ENCODE assay signal across 11 mouse cellular contexts in the genomic region with DNA sequence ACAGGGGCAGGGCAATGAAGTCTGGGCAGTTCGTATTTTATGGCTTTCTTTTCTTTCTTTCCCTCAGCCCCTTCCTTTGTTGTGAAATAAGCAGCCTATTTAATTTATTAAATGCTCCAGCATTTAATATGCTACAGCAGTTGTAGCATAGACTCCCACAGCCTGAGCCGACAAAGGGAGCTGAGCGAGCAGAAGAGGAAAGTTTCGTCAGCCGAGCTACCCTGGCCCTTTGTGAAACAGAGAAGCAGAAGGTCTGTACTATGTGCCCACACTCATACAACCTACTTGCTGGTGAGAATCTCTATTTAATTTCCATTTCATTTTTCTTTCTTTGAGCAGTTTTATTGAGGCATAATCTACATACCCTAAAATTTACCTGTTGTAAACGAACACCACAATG.
"Had no signal": no experiment of that assay in that cellular context is flagged by ENCODE, and none has a peak within 500 bp of the region (broad histone marks: within the 10 kb centered on the region; RNA-seq: fewer than 3 reads in every experiment).

No protein-coding gene starts in this region.

- H3K9ac ChIP-seq: limb, embryonic 15.5 days; liver, embryonic 12.5 days; lung, embryonic 14.5 days; midbrain, embryonic 12.5 days had no signal

- DNase-seq: kidney, adult 18-20 months; kidney, postnatal 10 days; kidney, postnatal 4 days; lung, embryonic 14.5 days; lung, postnatal 10 days; lung, postnatal 4 days; right cerebral cortex, postnatal 14 days; thymus, postnatal 36 days had no signal

- H3K4me3 ChIP-seq: limb, embryonic 15.5 days; liver, embryonic 12.5 days; midbrain, embryonic 12.5 days had no signal

- H3K36me3 ChIP-seq: limb, embryonic 15.5 days; liver, embryonic 12.5 days; midbrain, embryonic 12.5 days had no signal

- H3K9me3 ChIP-seq: limb, embryonic 15.5 days; liver, embryonic 12.5 days; midbrain, embryonic 12.5 days had no signal

- ATAC-seq: liver, embryonic 12.5 days had no signal

- H3K27ac ChIP-seq: limb, embryonic 15.5 days; liver, embryonic 12.5 days had no signal

- H3K4me2 ChIP-seq: limb, embryonic 15.5 days; liver, embryonic 12.5 days; lung, embryonic 14.5 days; midbrain, embryonic 12.5 days had no signal

- H3K4me1 ChIP-seq: limb, embryonic 15.5 days; liver, embryonic 12.5 days had no signal

- H3K27me3 ChIP-seq: limb, embryonic 15.5 days; liver, embryonic 12.5 days had no signal
